Mouse (Mus musculus): ENCODE measurements around the gene Rab10. TPM values are rescaled to one million over a fixed set of nuclear protein-coding genes. Genes with fewer than 3 reads are reported as not detected.

Gene Rab10
- polyA plus RNA-seq, 1 experiment = 18.2 TPM

- H3K27me3 ChIP-seq (ENCODE audit: control insufficient read depth, insufficient read depth, low read length) = no peaks in the 10 kb centered on the region
- TF ChIP-seq POLR2A (IDR thresholded peaks at IDR 0.05; ENCODE audit: low read depth, low read length) = no peak
- no peak for TF ChIP-seq CTCF (IDR thresholded peaks at IDR 0.05; ENCODE audit: extremely low read depth, insufficient read depth, insufficient read length, insufficient replicate concordance)
- no peak overlapping the region for H3K4me3 ChIP-seq (ENCODE audit: extremely low read depth, insufficient read depth, insufficient read length)
- no peaks in the 10 kb centered on the region; the same call in 1 of the 2 replicates for H3K4me1 ChIP-seq (ENCODE audit: control insufficient read depth, insufficient read depth, insufficient read length)
- no peaks in the 10 kb centered on the region for H3K36me3 ChIP-seq (ENCODE audit: control insufficient read depth, insufficient read depth, low read length)
- no peak for DNase-seq (ENCODE audit: low read depth in 1 of 2, low spot score in 2 of 2)
- no peak overlapping the region for H3K27ac ChIP-seq (ENCODE audit: insufficient read depth, low read length)
Measured at GRCm38 (mm10) chr12:3347682-3348081, 37.9 kb upstream of the Rab10 start.

GRCm38 (mm10) chr12:3345038-3345437 is 35.3 kb upstream of the Rab10 start:
- Histone ChIP-seq H3K4me3 (ENCODE audit: extremely low read depth, insufficient read depth, insufficient read length) (no peak overlapping the region), H3K27me3 (ENCODE audit: control insufficient read depth, insufficient read depth, low read length) (no peaks in the 10 kb centered on the region), H3K36me3 (ENCODE audit: control insufficient read depth, insufficient read depth, low read length) (no peaks in the 10 kb centered on the region), H3K27ac (ENCODE audit: insufficient read depth, low read length) (no peak overlapping the region), H3K4me1 (ENCODE audit: control insufficient read depth, insufficient read depth, insufficient read length) (no peaks in the 10 kb centered on the region; the same call in 1 of the 2 replicates)
- TF ChIP-seq CTCF (IDR thresholded peaks at IDR 0.05; ENCODE audit: extremely low read depth, insufficient read depth, insufficient read length, insufficient replicate concordance) = no peak
- TF ChIP-seq POLR2A (IDR thresholded peaks at IDR 0.05; ENCODE audit: low read depth, low read length) = no peak
- DNase-seq (ENCODE audit: low read depth in 1 of 2, low spot score in 2 of 2) = no peak
- WGBS = 84% methylated on average over 5 of the region's 5 CpGs

GRCm38 (mm10) chr12:3344155-3344554 is 34.4 kb upstream of the Rab10 start:
- no peak for TF ChIP-seq CTCF (IDR thresholded peaks at IDR 0.05; ENCODE audit: extremely low read depth, insufficient read depth, insufficient read length, insufficient replicate concordance)
- no peak for TF ChIP-seq POLR2A (IDR thresholded peaks at IDR 0.05; ENCODE audit: low read depth, low read length)
- 69% methylated on average over 2 of the region's 2 CpGs for WGBS
- H3K36me3 ChIP-seq (ENCODE audit: control insufficient read depth, insufficient read depth, low read length) = no peaks in the 10 kb centered on the region
- H3K4me3 ChIP-seq (ENCODE audit: extremely low read depth, insufficient read depth, insufficient read length) = no peak overlapping the region
- H3K27me3 ChIP-seq (ENCODE audit: control insufficient read depth, insufficient read depth, low read length) = no peaks in the 10 kb centered on the region
- peaks cover 7% of the 10 kb centered on the region; the same call in 1 of the 2 replicates for H3K4me1 ChIP-seq (ENCODE audit: control insufficient read depth, insufficient read depth, insufficient read length)
- DNase-seq (ENCODE audit: low read depth in 1 of 2, low spot score in 2 of 2) = no peak
- H3K27ac ChIP-seq (ENCODE audit: insufficient read depth, low read length) = no peak overlapping the region

GRCm38 (mm10) chr12:3338931-3339330 is 29.2 kb upstream of the Rab10 start:
- H3K4me1 ChIP-seq (ENCODE audit: control insufficient read depth, insufficient read depth, insufficient read length) = peaks cover 7% of the 10 kb centered on the region; the same call in 1 of the 2 replicates
- 27% methylated on average over 1 of the region's 1 CpGs for WGBS
- no peaks in the 10 kb centered on the region for H3K27me3 ChIP-seq (ENCODE audit: control insufficient read depth, insufficient read depth, low read length)
- H3K36me3 ChIP-seq (ENCODE audit: control insufficient read depth, insufficient read depth, low read length) = no peaks in the 10 kb centered on the region
- TF ChIP-seq POLR2A (IDR thresholded peaks at IDR 0.05; ENCODE audit: low read depth, low read length) (no peak), CTCF (IDR thresholded peaks at IDR 0.05; ENCODE audit: extremely low read depth, insufficient read depth, insufficient read length, insufficient replicate concordance) (no peak)
- H3K4me3 ChIP-seq (ENCODE audit: extremely low read depth, insufficient read depth, insufficient read length) = 0 out of 2 replicates have a peak overlapping the region, but pooled peaks have one; percentile 17
- DNase-seq (ENCODE audit: low read depth in 1 of 2, low spot score in 2 of 2) = peak in 1 of 2 experiments; percentile 45
- H3K27ac ChIP-seq (ENCODE audit: insufficient read depth, low read length) = peak overlapping the region; percentile 80

GRCm38 (mm10) chr12:3329677-3330076 is 19.9 kb upstream of the Rab10 start:
- DNase-seq (ENCODE audit: low read depth in 1 of 2, low spot score in 2 of 2) = no peak
- Histone ChIP-seq H3K27ac (ENCODE audit: insufficient read depth, low read length) (no peak overlapping the region), H3K27me3 (ENCODE audit: control insufficient read depth, insufficient read depth, low read length) (no peaks in the 10 kb centered on the region), H3K36me3 (ENCODE audit: control insufficient read depth, insufficient read depth, low read length) (no peaks in the 10 kb centered on the region), H3K4me3 (ENCODE audit: extremely low read depth, insufficient read depth, insufficient read length) (no peak overlapping the region), H3K4me1 (ENCODE audit: control insufficient read depth, insufficient read depth, insufficient read length) (no peaks in the 10 kb centered on the region)
- TF ChIP-seq POLR2A (IDR thresholded peaks at IDR 0.05; ENCODE audit: low read depth, low read length) (no peak), CTCF (IDR thresholded peaks at IDR 0.05; ENCODE audit: extremely low read depth, insufficient read depth, insufficient read length, insufficient replicate concordance) (no peak)
- 86% methylated on average over 4 of the region's 4 CpGs for WGBS

DNA sequence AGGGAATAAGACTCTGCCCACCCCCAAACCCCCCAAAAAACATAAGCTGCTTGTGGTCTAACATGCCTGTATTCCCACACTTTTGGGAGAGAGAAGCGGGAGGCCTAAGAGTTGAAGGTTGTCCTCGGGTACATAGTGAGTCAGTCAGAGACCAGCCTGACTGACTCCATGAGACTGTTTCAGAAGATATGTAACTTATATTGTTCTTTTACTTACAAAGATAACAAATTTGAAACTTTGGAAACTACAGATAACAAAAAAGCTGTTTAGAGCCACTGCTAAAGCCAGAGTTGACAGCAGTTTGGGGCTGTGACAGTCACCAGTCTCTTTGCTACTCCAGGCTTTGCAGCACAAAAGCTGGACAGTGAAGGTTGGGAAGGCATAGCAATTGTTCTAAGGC is 15.5 kb upstream of the Rab10 start:
- no peaks in the 10 kb centered on the region for H3K36me3 ChIP-seq (ENCODE audit: control insufficient read depth, insufficient read depth, low read length)
- no peak overlapping the region for H3K4me3 ChIP-seq (ENCODE audit: extremely low read depth, insufficient read depth, insufficient read length)
- WGBS = 78% methylated on average over 2 of the region's 2 CpGs
- peaks cover 6% of the 10 kb centered on the region for H3K4me1 ChIP-seq (ENCODE audit: control insufficient read depth, insufficient read depth, insufficient read length)
- no peak for DNase-seq (ENCODE audit: low read depth in 1 of 2, low spot score in 2 of 2)
- H3K27ac ChIP-seq (ENCODE audit: insufficient read depth, low read length) = no peak overlapping the region
- TF ChIP-seq CTCF (IDR thresholded peaks at IDR 0.05; ENCODE audit: extremely low read depth, insufficient read depth, insufficient read length, insufficient replicate concordance) (no peak), POLR2A (IDR thresholded peaks at IDR 0.05; ENCODE audit: low read depth, low read length) (no peak)
- H3K27me3 ChIP-seq (ENCODE audit: control insufficient read depth, insufficient read depth, low read length) = no peaks in the 10 kb centered on the region

- 79% methylated on average over 6 of the region's 6 CpGs for WGBS
- TF ChIP-seq CTCF (IDR thresholded peaks at IDR 0.05; ENCODE audit: extremely low read depth, insufficient read depth, insufficient read length, insufficient replicate concordance) (no peak), POLR2A (IDR thresholded peaks at IDR 0.05; ENCODE audit: low read depth, low read length) (no peak)
- no peak overlapping the region for H3K4me3 ChIP-seq (ENCODE audit: extremely low read depth, insufficient read depth, insufficient read length)
- no peaks in the 10 kb centered on the region for H3K36me3 ChIP-seq (ENCODE audit: control insufficient read depth, insufficient read depth, low read length)
- no peak overlapping the region for H3K27ac ChIP-seq (ENCODE audit: insufficient read depth, low read length)
- no peak for DNase-seq (ENCODE audit: low read depth in 1 of 2, low spot score in 2 of 2)
- H3K4me1 ChIP-seq (ENCODE audit: control insufficient read depth, insufficient read depth, insufficient read length) = peaks cover 6% of the 10 kb centered on the region
- no peaks in the 10 kb centered on the region for H3K27me3 ChIP-seq (ENCODE audit: control insufficient read depth, insufficient read depth, low read length)
Measured at GRCm38 (mm10) chr12:3323241-3323640, 13.5 kb upstream of the Rab10 start.

Measured in spleen, adult 2 months (tissue).